Mouse (Mus musculus): Measurements from ENCODE around the gene Dnajc7. TPM values are rescaled to one million over a fixed set of nuclear protein-coding genes. Genes with fewer than 3 reads are reported as not detected.
"Not testable (repeated sequence)": the region's sequence is repeated elsewhere in the genome, so short reads cannot be mapped to it uniquely, and the experiment has no call there.

Gene Dnajc7
- total and polyA plus RNA-seq, 2 experiments from 2014 or later, result 67.1 to 234 TPM

DNA sequence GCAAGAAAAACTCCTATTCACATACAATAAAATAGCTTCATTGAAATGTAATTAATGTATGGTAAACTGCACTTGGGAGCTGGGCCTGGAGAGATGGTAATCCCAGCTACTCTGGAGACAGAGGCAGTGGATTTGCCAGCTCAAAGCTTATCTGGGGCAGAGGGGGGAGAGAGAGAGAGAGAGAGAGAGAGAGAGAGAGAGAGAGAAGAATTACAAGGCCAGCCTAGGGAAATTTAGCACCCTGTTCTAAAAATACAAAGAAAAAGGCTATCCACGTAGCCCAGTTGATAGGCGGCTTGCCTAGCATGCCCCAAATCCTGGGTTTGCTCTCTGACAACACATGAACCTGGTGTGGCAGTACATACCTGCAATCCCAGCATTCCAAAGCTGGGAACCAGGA lies 78.4 kb downstream of the Dnajc7 start:
- Histone ChIP-seq H3K4me3 (ENCODE audit: low read depth, low read length) (no peak overlapping the region), H3K27ac (ENCODE audit: low read depth, low read length) (no peak overlapping the region), H3K27me3 (ENCODE audit: insufficient read depth, low read length) (no peaks in the 10 kb centered on the region), H3K36me3 (ENCODE audit: insufficient read depth, low read length) (no peaks in the 10 kb centered on the region), H3K4me1 (ENCODE audit: insufficient read depth, low read length) (peaks cover 3% of the 10 kb centered on the region; the same call in 1 of the 2 replicates), H3K9me3 (ENCODE audit: low read length) (no peaks in the 10 kb centered on the region), H3K9ac (replicated peaks; ENCODE audit: low read length, poor library complexity, severe bottlenecking) (no peak overlapping the region), H3K4me2 (ENCODE audit: low read depth, low read length, poor library complexity, severe bottlenecking) (no peak overlapping the region)
- no peak for DNase-seq (ENCODE audit: low spot score)
- no peak for TF ChIP-seq CTCF (IDR thresholded peaks at IDR 0.05)
- WGBS, result 75% methylated on average over 2 of the region's 2 CpGs
- ATAC-seq (ENCODE audit: low FRiP score), result no peak

GRCm38 (mm10) chr11:100540966-100541365 lies 79.0 kb downstream of the Dnajc7 start:
- Histone ChIP-seq H3K36me3 (ENCODE audit: insufficient read depth, low read length) (no peaks in the 10 kb centered on the region), H3K27me3 (ENCODE audit: insufficient read depth, low read length) (no peaks in the 10 kb centered on the region), H3K4me1 (ENCODE audit: insufficient read depth, low read length) (peaks cover 3% of the 10 kb centered on the region; the same call in 1 of the 2 replicates), H3K4me2 (ENCODE audit: low read depth, low read length, poor library complexity, severe bottlenecking) (no peak overlapping the region), H3K9ac (replicated peaks; ENCODE audit: low read length, poor library complexity, severe bottlenecking) (no peak overlapping the region), H3K27ac (ENCODE audit: low read depth, low read length) (no peak overlapping the region), H3K4me3 (ENCODE audit: low read depth, low read length) (no peak overlapping the region), H3K9me3 (ENCODE audit: low read length) (no peaks in the 10 kb centered on the region)
- ATAC-seq (ENCODE audit: low FRiP score) (no peak), DNase-seq (ENCODE audit: low spot score) (no peak)
- no peak for TF ChIP-seq CTCF (IDR thresholded peaks at IDR 0.05)
- WGBS, result 56% methylated on average over 6 of the region's 6 CpGs

DNA sequence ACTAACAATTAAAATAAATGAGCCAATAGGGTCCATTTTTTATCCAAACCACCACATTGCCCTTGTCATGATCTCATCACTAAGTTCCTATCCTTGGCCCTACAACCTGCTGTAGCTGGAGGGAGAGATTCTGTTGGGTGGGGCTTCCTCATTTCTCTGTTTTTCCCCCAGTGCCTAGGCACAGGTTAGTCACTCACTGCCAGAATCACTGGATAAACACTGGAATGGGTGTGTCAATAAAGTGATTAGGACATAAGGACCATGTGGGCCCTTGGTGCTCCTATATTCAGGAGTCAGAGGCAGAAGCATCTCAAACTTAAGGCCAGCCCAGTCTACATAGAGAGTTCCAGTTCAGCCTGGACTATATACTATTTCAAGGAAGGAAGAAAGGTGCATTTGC lies 83.5 kb downstream of the Dnajc7 start:
- ATAC-seq (ENCODE audit: low FRiP score), result no peak
- H3K4me3 ChIP-seq (ENCODE audit: low read depth, low read length), result no peak overlapping the region
- no peak overlapping the region for H3K27ac ChIP-seq (ENCODE audit: low read depth, low read length)
- no peaks in the 10 kb centered on the region for H3K27me3 ChIP-seq (ENCODE audit: insufficient read depth, low read length)
- no peak overlapping the region for H3K9ac ChIP-seq (replicated peaks; ENCODE audit: low read length, poor library complexity, severe bottlenecking)
- no peaks in the 10 kb centered on the region for H3K36me3 ChIP-seq (ENCODE audit: insufficient read depth, low read length)
- DNase-seq (ENCODE audit: low spot score), result no peak
- no peak overlapping the region for H3K4me2 ChIP-seq (ENCODE audit: low read depth, low read length, poor library complexity, severe bottlenecking)
- no peak for TF ChIP-seq CTCF (IDR thresholded peaks at IDR 0.05)
- no peaks in the 10 kb centered on the region for H3K9me3 ChIP-seq (ENCODE audit: low read length)
- no peaks in the 10 kb centered on the region for H3K4me1 ChIP-seq (ENCODE audit: insufficient read depth, low read length)

- Histone ChIP-seq H3K9me3 (ENCODE audit: low read length) (no peaks in the 10 kb centered on the region), H3K4me3 (ENCODE audit: low read depth, low read length) (no peak overlapping the region), H3K36me3 (ENCODE audit: insufficient read depth, low read length) (no peaks in the 10 kb centered on the region), H3K4me2 (ENCODE audit: low read depth, low read length, poor library complexity, severe bottlenecking) (no peak overlapping the region), H3K9ac (replicated peaks; ENCODE audit: low read length, poor library complexity, severe bottlenecking) (no peak overlapping the region), H3K27ac (ENCODE audit: low read depth, low read length) (no peak overlapping the region), H3K27me3 (ENCODE audit: insufficient read depth, low read length) (no peaks in the 10 kb centered on the region), H3K4me1 (ENCODE audit: insufficient read depth, low read length) (no peaks in the 10 kb centered on the region)
- no peak for TF ChIP-seq CTCF (IDR thresholded peaks at IDR 0.05)
- ATAC-seq (ENCODE audit: low FRiP score), result no peak
- no peak for DNase-seq (ENCODE audit: low spot score)
- 74% methylated on average over 1 of the region's 1 CpGs for WGBS
These were observed 84.0 kb downstream of the Dnajc7 start for GRCm38 (mm10) chr11:100535996-100536395.

- not testable (repeated sequence) for H3K36me3 ChIP-seq (ENCODE audit: insufficient read depth, low read length); ATAC-seq (ENCODE audit: low FRiP score); H3K27ac ChIP-seq (ENCODE audit: low read depth, low read length); H3K4me1 ChIP-seq (ENCODE audit: insufficient read depth, low read length); H3K27me3 ChIP-seq (ENCODE audit: insufficient read depth, low read length); DNase-seq (ENCODE audit: low spot score); H3K9ac ChIP-seq (replicated peaks; ENCODE audit: low read length, poor library complexity, severe bottlenecking); H3K4me3 ChIP-seq (ENCODE audit: low read depth, low read length); H3K9me3 ChIP-seq (ENCODE audit: low read length); H3K4me2 ChIP-seq (ENCODE audit: low read depth, low read length, poor library complexity, severe bottlenecking)
- WGBS, result 84% methylated on average over 6 of the region's 6 CpGs
These were observed 85.1 kb downstream of the Dnajc7 start for GRCm38 (mm10) chr11:100534821-100535220.

- ATAC-seq (ENCODE audit: low FRiP score); H3K27ac ChIP-seq (ENCODE audit: low read depth, low read length); H3K4me3 ChIP-seq (ENCODE audit: low read depth, low read length); H3K9ac ChIP-seq (replicated peaks; ENCODE audit: low read length, poor library complexity, severe bottlenecking); H3K27me3 ChIP-seq (ENCODE audit: insufficient read depth, low read length); DNase-seq (ENCODE audit: low spot score); H3K9me3 ChIP-seq (ENCODE audit: low read length); H3K4me2 ChIP-seq (ENCODE audit: low read depth, low read length, poor library complexity, severe bottlenecking); H3K4me1 ChIP-seq (ENCODE audit: insufficient read depth, low read length); H3K36me3 ChIP-seq (ENCODE audit: insufficient read depth, low read length): not testable (repeated sequence)
- WGBS, result 72% methylated on average over 2 of the region's 2 CpGs
These were observed 85.6 kb downstream of the Dnajc7 start for GRCm38 (mm10) chr11:100534411-100534810.
